ENCODE assay signal across 31 mouse cellular contexts in the genomic region with DNA sequence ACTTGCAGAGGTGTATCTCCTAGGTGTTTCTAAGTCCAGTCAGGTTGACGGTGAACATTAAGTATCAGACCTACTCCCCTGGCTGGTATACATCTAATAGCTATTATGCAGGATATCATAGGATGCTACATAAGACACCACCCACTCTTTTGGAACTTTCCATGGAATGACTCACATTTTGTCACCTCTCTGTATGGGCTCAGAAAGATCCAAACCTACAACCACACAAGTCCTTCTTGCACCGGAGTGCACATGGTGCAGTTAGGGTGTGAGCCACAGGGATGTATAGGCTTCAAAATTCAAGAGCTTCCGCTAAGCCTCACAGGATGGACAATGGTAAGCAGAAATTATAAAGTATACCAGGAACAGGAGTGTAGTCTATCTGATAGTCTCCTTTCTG. TPM values are rescaled to one million over a fixed set of nuclear protein-coding genes. Genes with fewer than 3 reads are reported as not detected.
"Had no signal": no experiment of that assay in that cellular context is flagged by ENCODE, and none has a peak within 500 bp of the region (broad histone marks: within the 10 kb centered on the region; RNA-seq: fewer than 3 reads in every experiment).

No protein-coding gene starts in this region.

- DNase-seq: cerebellum, adult 2 months; cerebellum, adult 8-10 months; cerebellum, adult 9-10 months; cerebellum, adult 9-11 months; cerebellum, postnatal 10 days; cerebellum, postnatal 14 days; cerebellum, postnatal 25 days; cerebellum, postnatal 36 days; embryo, embryonic 11 days; forebrain, postnatal 0 days; gastrocnemius, adult 2 months; gastrocnemius, postnatal 10 days; gastrocnemius, postnatal 14 days; gastrocnemius, postnatal 25 days; gastrocnemius, postnatal 36 days; heart, adult 11 months; heart, adult 18-20 months; heart, adult 2 months had no signal

- H3K4me2 ChIP-seq: embryonic facial prominence, embryonic 12.5 days; embryonic facial prominence, embryonic 13.5 days; embryonic facial prominence, embryonic 15.5 days; forebrain, embryonic 12.5 days; forebrain, embryonic 13.5 days; forebrain, embryonic 15.5 days had no signal

- ATAC-seq: forebrain, embryonic 13.5 days; forebrain, embryonic 14.5 days; forebrain, embryonic 15.5 days; forebrain, embryonic 16.5 days; forebrain, postnatal 0 days had no signal

- H3K27ac ChIP-seq: embryonic facial prominence, embryonic 10.5 days; embryonic facial prominence, embryonic 12.5 days; embryonic facial prominence, embryonic 13.5 days; embryonic facial prominence, embryonic 15.5 days; forebrain, embryonic 10.5 days; forebrain, embryonic 12.5 days; forebrain, embryonic 13.5 days; forebrain, embryonic 15.5 days; gastrocnemius, adult 2 months; heart, adult 2 months had no signal

- H3K4me1 ChIP-seq: embryonic facial prominence, embryonic 12.5 days; embryonic facial prominence, embryonic 13.5 days; embryonic facial prominence, embryonic 15.5 days; forebrain, embryonic 10.5 days; forebrain, embryonic 12.5 days; forebrain, embryonic 13.5 days; forebrain, embryonic 15.5 days had no signal

- H3K9me3 ChIP-seq: embryonic facial prominence, embryonic 10.5 days; embryonic facial prominence, embryonic 12.5 days; embryonic facial prominence, embryonic 15.5 days; forebrain, embryonic 10.5 days; forebrain, embryonic 12.5 days; forebrain, embryonic 13.5 days; forebrain, embryonic 15.5 days had no signal

- H3K36me3 ChIP-seq: embryonic facial prominence, embryonic 10.5 days; embryonic facial prominence, embryonic 12.5 days; embryonic facial prominence, embryonic 13.5 days; embryonic facial prominence, embryonic 15.5 days; forebrain, embryonic 10.5 days; forebrain, embryonic 12.5 days; forebrain, embryonic 15.5 days had no signal

- H3K27me3 ChIP-seq: embryonic facial prominence, embryonic 12.5 days; embryonic facial prominence, embryonic 13.5 days; embryonic facial prominence, embryonic 15.5 days; forebrain, embryonic 12.5 days; forebrain, embryonic 13.5 days; forebrain, embryonic 15.5 days had no signal

- H3K9ac ChIP-seq: embryonic facial prominence, embryonic 12.5 days; embryonic facial prominence, embryonic 13.5 days; embryonic facial prominence, embryonic 15.5 days; forebrain, embryonic 12.5 days; forebrain, embryonic 13.5 days; forebrain, embryonic 15.5 days; forebrain, postnatal 0 days had no signal

- H3K4me3 ChIP-seq: embryonic facial prominence, embryonic 10.5 days; embryonic facial prominence, embryonic 12.5 days; embryonic facial prominence, embryonic 13.5 days; embryonic facial prominence, embryonic 15.5 days; erythroblast, embryonic 14.5 days; forebrain, embryonic 10.5 days; forebrain, embryonic 12.5 days; forebrain, embryonic 13.5 days; forebrain, embryonic 15.5 days; gastrocnemius, adult 2 months; heart, adult 2 months had no signal

RNA-seq across cellular contexts. Expression of a gene that starts 52.8 kb away (rescaled TPM):
- total RNA-seq: common myeloid progenitor, adult 5-6 weeks; granulocyte monocyte progenitor cell, adult 5-6 weeks had no signal
- polyA plus RNA-seq: erythroblast, embryonic 14.5 days had no signal
